Mouse (Mus musculus) spleen, adult 2 months (tissue): ENCODE results near the gene Slc16a3.

ENCODE experiments used
- CTCF ChIP-seq: fragments of 200-500 bp; IDR thresholded peaks from 2 replicates; pipeline ENCODE4 v1.5.1; 2011; ENCODE audit warnings: mild to moderate bottlenecking, inconsistent platforms; ENCODE audit not compliant: insufficient read depth, insufficient read length, insufficient replicate concordance; ENCODE audit errors: extremely low read depth
- POLR2A ChIP-seq: fragments of 200-500 bp; IDR thresholded peaks from 2 replicates; pipeline ENCODE4 v1.6.1; 2011; ENCODE audit warnings: low read depth, low read length, inconsistent platforms

DNA sequence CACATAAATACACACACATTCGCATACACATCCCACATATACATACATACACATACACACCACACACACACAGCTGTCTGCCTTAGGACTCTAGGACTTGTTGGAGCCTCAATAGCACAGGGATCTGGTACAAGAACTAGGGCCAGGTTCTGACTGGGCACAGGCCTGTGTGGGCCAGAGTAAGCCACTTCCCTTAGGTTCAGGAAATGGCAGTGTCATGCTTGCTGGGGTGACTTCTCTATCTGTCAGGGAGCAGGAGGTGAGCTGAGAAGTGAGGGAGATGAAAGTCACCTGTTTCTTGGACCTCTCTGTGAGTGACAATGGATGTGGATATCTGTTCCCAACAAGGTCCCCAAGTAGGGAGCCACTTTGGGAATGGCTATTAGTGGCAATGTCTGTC is 10.3 kb upstream of the Slc16a3 start:
- TF ChIP-seq CTCF (no peak), POLR2A (no peak)
